Mouse (Mus musculus): Measurements from ENCODE around the gene Dnah2.

DNA sequence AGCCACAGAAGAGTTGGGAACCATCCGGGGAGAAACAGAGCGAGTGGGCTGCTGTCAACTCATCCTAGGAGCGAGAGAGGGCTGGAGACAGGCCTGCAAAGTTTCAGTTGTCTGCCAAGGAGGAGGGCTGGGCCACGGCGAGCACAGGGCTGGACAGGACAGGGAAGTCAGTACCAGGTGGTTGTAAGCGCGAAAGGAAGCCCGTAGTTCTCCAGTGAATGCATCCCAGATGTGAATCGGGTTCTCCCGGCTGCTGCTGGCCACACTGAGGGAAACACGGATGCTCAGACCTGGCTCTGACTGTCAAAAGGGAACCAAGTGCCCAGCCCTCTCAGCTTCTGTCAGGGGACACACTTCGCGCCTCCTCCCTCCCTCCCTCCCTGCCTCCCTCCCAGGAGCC, 14.5 kb upstream of the Dnah2 start:
- no peak for TF ChIP-seq CTCF (IDR thresholded peaks at IDR 0.05; ENCODE audit: control insufficient read depth, insufficient read depth, low read length)
- no peak for TF ChIP-seq POLR2A (IDR thresholded peaks at IDR 0.05; ENCODE audit: borderline replicate concordance, control insufficient read depth, low read depth, low read length)
